In genomic region chr1:84561841-84562240, GRCm38 (mm10) we compare ENCODE assay signal across 17 mouse cellular contexts.
DNase-seq lines count a peak whose midpoint lies in the region; ATAC-seq lines count a peak whose summit lies in the region.
"Had no signal": no experiment of that assay in that cellular context is flagged by ENCODE, and none has a peak within 500 bp of the region (broad histone marks: within the 10 kb centered on the region; RNA-seq: fewer than 3 reads in every experiment).

No protein-coding gene starts in this region.

- no peak overlapping the region for H3K4me2 ChIP-seq in hindbrain, embryonic 15.5 days
- no peak overlapping the region for H3K4me2 ChIP-seq in hindbrain, embryonic 11.5 days (replicated peaks; ENCODE audit: low read depth, low read length)
- H3K4me2 ChIP-seq: embryonic facial prominence, embryonic 12.5 days; liver, embryonic 13.5 days had no signal

- no peak overlapping the region for H3K9ac ChIP-seq in hindbrain, embryonic 15.5 days
- H3K9ac ChIP-seq in hindbrain, embryonic 11.5 days (ENCODE audit: low read depth, low read length), result no peak overlapping the region
- H3K9ac ChIP-seq: embryonic facial prominence, embryonic 12.5 days; forebrain, postnatal 0 days; liver, embryonic 13.5 days had no signal

- H3K36me3 ChIP-seq in hindbrain, embryonic 15.5 days, result no peaks in the 10 kb centered on the region
- H3K36me3 ChIP-seq in hindbrain, embryonic 11.5 days (ENCODE audit: control insufficient read depth, insufficient read depth, low read length), result no peaks in the 10 kb centered on the region
- H3K36me3 ChIP-seq: embryonic facial prominence, embryonic 12.5 days; liver, embryonic 13.5 days had no signal

- no peak overlapping the region for H3K4me3 ChIP-seq in hindbrain, embryonic 15.5 days
- no peak overlapping the region for H3K4me3 ChIP-seq in hindbrain, embryonic 11.5 days (ENCODE audit: low read depth, low read length)
- no peak overlapping the region for H3K4me3 ChIP-seq in brown adipose tissue, adult 24 weeks (ENCODE audit: insufficient read depth, low read depth, low read length)
- H3K4me3 ChIP-seq: embryonic facial prominence, embryonic 12.5 days; liver, embryonic 13.5 days had no signal

- ATAC-seq in hindbrain, embryonic 15.5 days (ENCODE audit: low FRiP score, low read depth), result 0 out of 2 replicates have a peak, but pooled peaks have one; percentile 38
- no peak for ATAC-seq in hindbrain, embryonic 11.5 days (ENCODE audit: low FRiP score)
- ATAC-seq: forebrain, postnatal 0 days; Patski had no signal

- H3K27ac ChIP-seq in hindbrain, embryonic 15.5 days (replicated peaks), result no peak overlapping the region
- no peak overlapping the region for H3K27ac ChIP-seq in hindbrain, embryonic 11.5 days (ENCODE audit: low read depth, low read length)
- H3K27ac ChIP-seq in brown adipose tissue, adult 24 weeks (replicated peaks; ENCODE audit: low read depth, low read length), result peak overlapping the region; percentile 47; the same call in 1 of the 2 replicates
- H3K27ac ChIP-seq: embryonic facial prominence, embryonic 12.5 days; liver, embryonic 13.5 days had no signal

- no peaks in the 10 kb centered on the region for H3K27me3 ChIP-seq in hindbrain, embryonic 15.5 days
- no peaks in the 10 kb centered on the region for H3K27me3 ChIP-seq in hindbrain, embryonic 11.5 days (ENCODE audit: control insufficient read depth, insufficient read depth, low read length)
- H3K27me3 ChIP-seq: embryonic facial prominence, embryonic 12.5 days; liver, embryonic 13.5 days; Patski had no signal

- peak; percentile 8 for DNase-seq in adrenal gland, adult 8-10 months
- no peak for DNase-seq in adrenal gland, postnatal 25 days
- no peak for DNase-seq in hindbrain, embryonic 11.5 days (ENCODE audit: low spot score)
- DNase-seq in lung, postnatal 36 days, result peak; percentile 16
- DNase-seq in lung, postnatal 10 days, result no peak
- DNase-seq in kidney, postnatal 4 days, result no peak
- DNase-seq: cerebellum, adult 18-20 months; forebrain, postnatal 0 days; gastrocnemius, postnatal 36 days; kidney, adult 8-10 months; liver, embryonic 13.5 days; lung, postnatal 4 days; retina, postnatal 1 day had no signal

- H3K9me3 ChIP-seq in hindbrain, embryonic 15.5 days, result no peaks in the 10 kb centered on the region
- H3K9me3 ChIP-seq in hindbrain, embryonic 11.5 days (ENCODE audit: control insufficient read depth, low read length), result no peaks in the 10 kb centered on the region
- H3K9me3 ChIP-seq: embryonic facial prominence, embryonic 12.5 days; liver, embryonic 13.5 days had no signal

- H3K4me1 ChIP-seq in hindbrain, embryonic 15.5 days (replicated peaks), result 0 out of 2 replicates have a peak, but pooled peaks cover 9% of the 10 kb centered on the region
- no peaks in the 10 kb centered on the region for H3K4me1 ChIP-seq in hindbrain, embryonic 11.5 days (replicated peaks; ENCODE audit: control insufficient read depth, insufficient read depth, low read length)
- no peaks in the 10 kb centered on the region for H3K4me1 ChIP-seq in brown adipose tissue, adult 24 weeks (ENCODE audit: control insufficient read depth, insufficient read depth, insufficient read length, low read length)
- H3K4me1 ChIP-seq: liver, embryonic 13.5 days had no signal

- 79% methylated on average over 8 of the region's 8 CpGs for WGBS in hindbrain, embryonic 15.5 days
- 86% methylated on average over 8 of the region's 8 CpGs for whole genome bisulfite sequencing in hindbrain, embryonic 11.5 days

Comparison
In these comparisons a context has a peak if more than half of its experiments do, and no peak if none do; other contexts are left out.
1. DNase-seq: peak in adrenal gland, adult 8-10 months (single experiment) and lung, postnatal 36 days (single experiment); none in adrenal gland, postnatal 25 days (single experiment), hindbrain, embryonic 11.5 days (single experiment), lung, postnatal 10 days (single experiment) and kidney, postnatal 4 days (0 of 2).